Mouse (Mus musculus) Patski (cell line): ENCODE measurements at regions not wholly inside any gene's neighbourhood (a gene's known extent, or its start where the extent isn't known, plus 50 kb on each side); places are given as distances from the start of the nearest gene placed in this dataset.

Source experiments
- ATAC-seq: fragments of 100-300 bp; one replicate; pipeline ENCODE4 v1.8.0; 2021
- CTCF ChIA-PET: fragments of 350-600 bp; sonication (Branson Sonifier 250); formaldehyde crosslinking; loops from one replicate; lab custom pipeline; 2022; ENCODE audit warnings: inconsistent platforms; lab: Charles Lee
- POLR2A ChIA-PET: fragments of 350-600 bp; sonication (Branson Sonifier 250); formaldehyde crosslinking; loops from one replicate; lab custom pipeline; 2022; ENCODE audit warnings: antibody characterized with exemption, inconsistent platforms; lab: Charles Lee
- DNase-seq: peaks from one replicate; pipeline ENCODE4 v3.0.0-alpha.2; 2011; ENCODE audit warnings: low read depth, low spot score
- H3K27me3 ChIP-seq: fragments of 371-371 bp; one replicate; pipeline ENCODE4 v1.5.1; 2021
- CTCF ChIP-seq: fragments of 100-300 bp; IDR thresholded peaks from one replicate; pipeline ENCODE4 v1.5.1; 2021
- in situ Hi-C: fragments of 300-500 bp; cut with MboI; formaldehyde crosslinking; loops from 3 replicates; pipeline ENCODE4 v1.11.1; 2018; ENCODE audit warnings: low pct_unique_long_range_greater_than_20kb, mixed read lengths

DNA sequence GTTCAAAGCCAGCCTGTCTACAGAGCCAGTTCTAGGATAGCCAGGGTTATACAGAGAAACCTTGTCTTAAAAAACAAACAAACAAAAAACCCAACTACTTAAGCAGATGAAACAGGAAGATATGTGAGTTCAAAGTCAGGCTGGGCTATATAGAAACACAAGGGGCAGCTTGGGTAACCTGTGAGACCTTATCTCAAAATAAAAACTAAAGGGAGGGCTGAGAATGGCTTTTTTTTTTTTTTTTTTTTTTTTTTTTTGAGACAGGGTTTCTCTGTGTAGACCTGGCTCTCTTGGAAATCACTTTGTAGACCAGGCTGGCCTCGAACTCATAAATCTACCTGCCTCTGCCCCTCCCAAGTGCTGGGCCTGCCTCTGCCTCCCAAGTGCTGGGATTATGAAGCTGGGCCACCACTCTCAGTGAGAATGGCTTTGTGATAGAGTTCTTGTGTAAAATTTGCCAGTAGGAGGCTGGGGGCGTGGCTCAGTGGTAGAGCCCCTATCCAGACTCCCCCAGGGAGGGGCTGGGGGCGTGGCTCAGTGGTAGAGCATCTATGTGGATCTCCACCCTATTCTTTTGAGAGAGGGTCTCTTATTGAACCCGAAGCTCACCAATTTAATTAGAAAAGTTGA lies 59.0 kb upstream of the Cux1 start:
- ChIA-PET POLR2A (no interaction called here), CTCF (interaction anchor here (1.2 to 8.8 kb wide), 2 partner anchors 23 to 56 kb away, joined by 3 to 64 read pairs; no protein-coding TSS in a partner anchor)
- ATAC-seq: no peak
- no peak for TF ChIP-seq CTCF
- no peak for DNase-seq
- in situ Hi-C loops: loop anchor here (10.0 kb wide), 1 partner anchor 151 kb away; no protein-coding TSS in a partner anchor
- H3K27me3 ChIP-seq: no peaks in the 10 kb centered on the region

- CTCF ChIA-PET: interaction anchor here (8.8 kb wide), 1 partner anchor 56 kb away, joined by 64 read pairs; no protein-coding TSS in a partner anchor
- H3K27me3 ChIP-seq: no peaks in the 10 kb centered on the region
- POLR2A ChIA-PET: interaction anchor here (0.5 to 1.2 kb wide), 2 partner anchors 15 to 351 kb away, joined by 3 to 7 read pairs; no protein-coding TSS in a partner anchor
- no peak for TF ChIP-seq CTCF
- DNase-seq: no peak
- no peak for ATAC-seq
- in situ Hi-C loops: loop anchor here (10.0 kb wide), 1 partner anchor 152 kb away; no protein-coding TSS in a partner anchor
Measured at GRCm38 (mm10) chr5:136626891-136627290, 59.6 kb upstream of the Cux1 start.

DNA sequence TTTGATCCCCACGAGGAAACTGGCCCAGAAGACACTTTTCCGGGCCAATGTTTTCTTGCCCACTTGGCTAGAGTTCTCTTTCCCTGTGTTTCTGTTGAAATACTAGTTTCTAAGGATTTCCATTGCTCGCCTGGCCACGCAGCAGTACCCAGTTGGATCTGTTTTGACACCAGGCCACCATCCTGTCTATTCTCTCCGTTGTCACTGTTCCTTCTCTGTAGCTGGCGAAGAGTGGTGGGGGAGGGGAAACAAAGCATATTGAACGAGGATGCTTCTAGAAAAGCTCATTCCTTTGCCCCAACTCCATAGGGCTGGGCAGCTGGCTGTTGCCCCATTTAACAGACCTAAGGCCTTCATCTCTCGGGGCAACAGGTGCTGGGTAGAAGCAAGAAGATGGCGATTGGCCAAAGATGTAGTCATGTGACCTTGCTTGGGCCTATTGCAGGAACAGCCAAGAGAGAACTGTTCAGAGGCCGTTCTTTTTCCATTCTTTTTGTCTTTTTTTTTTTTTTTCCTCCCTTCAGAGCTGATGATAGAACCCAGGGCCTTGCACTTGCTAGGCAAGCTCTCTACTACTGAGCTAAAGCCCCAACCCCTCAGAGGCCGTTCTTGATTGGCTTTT lies 60.5 kb upstream of the Cux1 start:
- DNase-seq (no peak), ATAC-seq (no peak)
- no peak for TF ChIP-seq CTCF
- POLR2A ChIA-PET: interaction anchor here (1.2 kb wide), 1 partner anchor 15 kb away, joined by 3 read pairs; no protein-coding TSS in a partner anchor
- CTCF ChIA-PET: interaction anchor here (1.4 kb wide), 1 partner anchor 58 kb away, joined by 4 read pairs; no protein-coding TSS in a partner anchor
- in situ Hi-C loops: loop anchor here (10.0 kb wide), 1 partner anchor 153 kb away; no protein-coding TSS in a partner anchor
- no peaks in the 10 kb centered on the region for H3K27me3 ChIP-seq

DNA sequence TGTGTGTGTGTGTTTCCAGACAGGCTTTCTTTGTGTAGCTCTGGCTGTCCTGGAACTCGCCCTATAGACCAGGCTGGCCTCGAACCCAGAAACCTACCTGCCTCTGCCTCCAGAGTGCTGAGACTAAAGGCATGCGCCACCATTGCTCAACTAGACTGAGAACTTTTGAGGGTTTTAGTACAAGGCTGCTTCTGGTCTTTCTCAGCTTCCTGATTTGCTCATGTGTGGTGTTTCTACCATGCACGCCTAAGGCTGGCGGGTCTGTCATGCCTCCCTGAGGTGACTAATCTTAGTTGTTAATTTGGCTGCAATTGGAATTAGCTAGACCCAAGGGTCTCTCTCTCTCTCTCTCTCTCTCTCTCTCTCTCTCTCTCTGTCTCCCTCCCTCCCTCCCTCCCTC lies 61.2 kb upstream of the Cux1 start:
- ATAC-seq (no peak), DNase-seq (no peak)
- no peaks in the 10 kb centered on the region for H3K27me3 ChIP-seq
- no peak for TF ChIP-seq CTCF
- in situ Hi-C loops: loop anchor here (10.0 kb wide), 1 partner anchor 154 kb away; no protein-coding TSS in a partner anchor
- ChIA-PET CTCF (interaction anchor here (1.4 kb wide), 1 partner anchor 59 kb away, joined by 4 read pairs; no protein-coding TSS in a partner anchor), POLR2A (no interaction called here)

- no peak for TF ChIP-seq CTCF
- ATAC-seq (peak; percentile 91), DNase-seq (peak; percentile 98)
- in situ Hi-C loops: no loop called here
- ChIA-PET POLR2A (no interaction called here), CTCF (no interaction called here)
- no peaks in the 10 kb centered on the region for H3K27me3 ChIP-seq
Measured at GRCm38 (mm10) chr5:136632286-136632685, 60.7 kb upstream of the Myl10 start.

DNA sequence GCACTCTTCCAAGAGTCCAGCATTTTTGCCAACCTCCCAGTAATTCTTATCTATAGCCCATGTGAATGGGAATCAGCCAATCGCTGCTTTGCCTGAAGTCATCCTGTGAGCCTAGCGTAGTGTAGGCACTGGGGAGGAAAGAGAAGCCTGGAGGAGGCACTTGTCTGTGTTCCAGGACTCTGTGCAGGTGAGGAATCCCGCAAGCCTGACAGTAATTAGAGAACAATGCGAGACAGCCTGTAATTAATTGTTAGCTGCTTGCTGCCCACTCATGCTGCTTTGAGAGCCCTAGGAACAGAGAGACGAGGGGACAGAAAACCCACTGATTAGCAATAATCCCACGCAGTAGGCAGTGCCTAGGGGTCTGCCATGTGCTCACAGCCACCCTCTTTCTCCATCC lies 59.0 kb upstream of the Myl10 start:
- ATAC-seq (no peak), DNase-seq (no peak)
- ChIA-PET POLR2A (no interaction called here), CTCF (interaction anchor here (1.2 kb wide), 2 partner anchors 10 to 23 kb away, joined by 3 to 6 read pairs; no protein-coding TSS in a partner anchor)
- no peak for TF ChIP-seq CTCF
- in situ Hi-C loops: no loop called here
- no peaks in the 10 kb centered on the region for H3K27me3 ChIP-seq

DNA sequence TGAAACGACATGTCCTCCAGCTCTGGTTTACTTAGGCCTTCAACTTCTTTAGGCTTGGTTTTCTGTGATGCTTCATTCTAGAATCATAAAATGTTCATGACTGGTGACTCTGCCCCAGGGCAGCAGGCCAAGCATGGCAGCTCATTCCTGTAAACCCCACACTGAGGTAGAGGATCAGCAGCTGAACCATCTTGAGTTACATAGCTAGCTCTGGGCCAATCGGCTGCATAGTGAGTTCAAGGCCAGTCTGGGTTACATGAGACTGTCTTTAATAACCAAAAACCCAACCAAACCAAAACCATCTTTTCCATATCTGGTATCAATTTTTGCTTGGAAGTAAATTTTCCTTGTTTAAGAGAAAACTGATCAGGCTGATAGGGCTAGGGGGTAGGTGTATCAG lies 57.8 kb upstream of the Myl10 start:
- ATAC-seq (no peak), DNase-seq (no peak)
- in situ Hi-C loops: no loop called here
- ChIA-PET CTCF (no interaction called here), POLR2A (no interaction called here)
- no peaks in the 10 kb centered on the region for H3K27me3 ChIP-seq
- TF ChIP-seq CTCF: no peak

DNA sequence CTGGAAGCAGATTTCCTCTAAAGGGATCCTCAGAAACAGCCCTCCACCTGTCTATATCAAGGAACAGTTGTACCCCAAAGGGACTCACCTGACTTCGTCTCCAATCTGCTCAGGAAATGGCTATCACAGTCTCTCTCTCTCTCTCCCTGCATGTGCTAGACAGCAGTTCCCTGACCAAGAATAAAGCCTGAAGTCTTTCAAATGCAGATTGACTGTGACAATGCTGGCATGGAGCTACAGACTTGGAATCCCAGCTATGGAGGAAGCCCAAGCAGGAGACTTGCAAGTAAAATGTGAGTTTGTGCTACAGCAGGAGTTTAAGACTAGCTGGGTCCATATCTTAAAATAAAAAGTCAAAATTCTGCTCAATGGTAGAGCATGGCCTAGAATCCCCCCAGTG lies 56.5 kb upstream of the Myl10 start:
- CTCF ChIA-PET: interaction anchor here (1.2 to 2.7 kb wide), 3 partner anchors 12 to 68 kb away, joined by 4 to 6 read pairs (median 6); no protein-coding TSS in a partner anchor
- in situ Hi-C loops: no loop called here

GRCm38 (mm10) chr5:136637872-136638271 lies 55.1 kb upstream of the Myl10 start:
- ATAC-seq (no peak), DNase-seq (no peak)
- in situ Hi-C loops: no loop called here
- TF ChIP-seq CTCF: no peak
- CTCF ChIA-PET: interaction anchor here (2.7 kb wide), 1 partner anchor 19 kb away, joined by 6 read pairs; no protein-coding TSS in a partner anchor
- POLR2A ChIA-PET: no interaction called here
- H3K27me3 ChIP-seq: no peaks in the 10 kb centered on the region

More for the DNA sequence above, 56.5 kb upstream of the Myl10 start:
- no peaks in the 10 kb centered on the region for H3K27me3 ChIP-seq
- no peak for ATAC-seq
- TF ChIP-seq CTCF: no peak
- POLR2A ChIA-PET: no interaction called here
- no peak for DNase-seq

DNA sequence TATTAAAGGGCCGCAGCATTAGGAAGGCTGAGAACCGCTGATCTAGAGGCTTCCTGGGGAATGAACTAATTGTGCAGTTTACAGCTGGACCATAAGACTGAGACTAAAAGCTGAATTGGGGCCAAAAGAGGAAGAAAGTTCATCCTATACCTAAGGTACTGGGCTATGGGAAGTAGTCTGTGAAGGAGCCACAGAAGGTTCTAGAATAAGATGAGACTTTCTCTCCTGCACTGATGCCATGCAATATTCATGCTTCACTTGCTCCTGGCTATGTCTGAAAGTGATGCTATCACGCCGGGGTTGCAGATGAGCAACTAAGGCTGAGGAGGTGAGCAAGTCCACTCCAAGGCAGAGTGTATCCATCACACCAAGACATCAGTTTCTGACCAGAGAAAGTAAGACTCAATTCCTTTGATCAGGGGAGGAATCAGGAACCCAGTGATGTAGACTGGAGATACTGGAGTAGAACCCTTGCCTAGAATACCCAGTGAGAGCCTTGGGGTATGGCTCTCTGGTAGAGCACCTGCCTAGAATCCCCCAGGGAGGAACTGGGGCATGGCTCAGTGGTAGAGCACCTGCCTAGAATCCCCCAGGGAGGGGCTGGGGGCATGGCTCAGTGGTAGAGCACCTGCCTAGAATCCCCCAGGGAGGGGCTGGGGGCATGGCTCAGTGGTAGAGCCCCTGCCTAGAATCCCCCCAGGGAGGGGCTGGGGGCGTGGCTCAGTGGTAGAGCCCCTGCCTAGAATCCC lies 51.9 kb upstream of the Myl10 start:
- no peak for TF ChIP-seq CTCF
- DNase-seq: no peak
- ChIA-PET POLR2A (interaction anchor here (0.8 kb wide), 1 partner anchor 13 kb away, joined by 3 read pairs; no protein-coding TSS in a partner anchor), CTCF (no interaction called here)
- in situ Hi-C loops: no loop called here
- H3K27me3 ChIP-seq: no peaks in the 10 kb centered on the region
- ATAC-seq: no peak
